Mouse (Mus musculus) CH12.LX (cell line): Measurements from ENCODE around the gene Uts2r. TPM values are rescaled to one million over a fixed set of nuclear protein-coding genes. Genes with fewer than 3 reads are reported as not detected.

Source experiments
- DNase-seq: peaks from one replicate; pipeline ENCODE4 v3.0.0-alpha.2; 2013; ENCODE audit errors: extremely low read depth
- H3K27ac ChIP-seq: 2 replicates; pipeline ENCODE4 v1.5.1; 2012; ENCODE audit warnings: low read depth, mild to moderate bottlenecking, control low read depth, moderate library complexity; ENCODE audit not compliant: insufficient read depth
- H3K27me3 ChIP-seq: replicated peaks from 2 replicates; pipeline ENCODE3; 2012; ENCODE audit warnings: inconsistent platforms
- H3K36me3 ChIP-seq, 2 experiments: replicated peaks in 1 of 2; 2 replicates each; pipeline versions ENCODE3 to v1.6.1; 2012; ENCODE audit warnings: inconsistent platforms in 1 of 2, low read length in 1 of 2, mild to moderate bottlenecking in 1 of 2, mixed read lengths in 1 of 2, moderate library complexity in 1 of 2; ENCODE audit not compliant: control insufficient read depth in 1 of 2, insufficient read depth in 1 of 2
- H3K4me1 ChIP-seq, 2 experiments: 2 replicates each; pipeline ENCODE4 v1.6.1; 2012; ENCODE audit warnings: inconsistent platforms in 1 of 2, moderate library complexity in 1 of 2; ENCODE audit not compliant: insufficient read depth in 2 of 2, control insufficient read depth in 1 of 2
- H3K4me2 ChIP-seq: 2 replicates; pipeline ENCODE4 v1.6.1; 2012; ENCODE audit warnings: low read depth, mild to moderate bottlenecking, control low read depth; ENCODE audit not compliant: poor library complexity, insufficient read depth, severe bottlenecking
- H3K4me3 ChIP-seq, 3 experiments: fragments of 150-350 bp in 1 of 3; sonication (generic) in 1 of 3; replicated peaks in 1 of 3; 2 replicates each; pipeline versions ENCODE3 to v1.5.1; 2011 to 2012; ENCODE audit warnings: low read depth in 2 of 3, low read length in 2 of 3, mild to moderate bottlenecking in 2 of 3, moderate library complexity in 2 of 3, control low read depth in 1 of 3, improper control_type of control experiment in 1 of 3, inconsistent platforms in 1 of 3, mixed read lengths in 1 of 3; ENCODE audit not compliant: poor library complexity in 1 of 3
- H3K79me2 ChIP-seq: replicated peaks from 2 replicates; pipeline ENCODE4 v1.6.1; 2012; ENCODE audit warnings: mild to moderate bottlenecking, moderate library complexity; ENCODE audit not compliant: control insufficient read depth, poor library complexity, insufficient read depth, severe bottlenecking; ENCODE audit errors: extremely low read depth
- H3K9ac ChIP-seq: 2 replicates; pipeline ENCODE4 v1.6.1; 2012; ENCODE audit warnings: low read depth, mild to moderate bottlenecking, control low read depth, moderate library complexity; ENCODE audit not compliant: insufficient read depth
- H3K9me3 ChIP-seq: replicated peaks from 2 replicates; pipeline ENCODE3; 2012; ENCODE audit warnings: low read length, inconsistent platforms, mixed read lengths
- CHD1 ChIP-seq: IDR thresholded peaks from 2 replicates; pipeline ENCODE4 v1.6.1; 2012; ENCODE audit warnings: low read depth, low read length, improper control_type of control experiment, inconsistent platforms
- CHD2 ChIP-seq: IDR thresholded peaks from 2 replicates; pipeline ENCODE4 v1.6.1; 2011; ENCODE audit warnings: low read length, improper control_type of control experiment
- CTCF ChIP-seq, 2 experiments: IDR thresholded peaks in 1 of 2; conservative IDR thresholded peaks in 1 of 2; 2 replicates each; pipeline ENCODE4 v1.5.1; 2011 to 2012; ENCODE audit warnings: low read depth in 2 of 2, low read length in 2 of 2, improper control_type of control experiment in 1 of 2, inconsistent platforms in 1 of 2, mild to moderate bottlenecking in 1 of 2, moderate library complexity in 1 of 2
- E2F4 ChIP-seq: IDR thresholded peaks from 2 replicates; pipeline ENCODE4 v1.6.1; 2011; ENCODE audit warnings: low read depth, low read length, improper control_type of control experiment; ENCODE audit not compliant: insufficient replicate concordance
- EP300 ChIP-seq: IDR thresholded peaks from 2 replicates; pipeline ENCODE4 v1.6.1; 2011; ENCODE audit warnings: low read length, improper control_type of control experiment
- GABPA ChIP-seq: IDR thresholded peaks from 2 replicates; pipeline ENCODE4 v1.6.1; 2012; ENCODE audit warnings: low read depth, low read length, improper control_type of control experiment, inconsistent platforms; ENCODE audit not compliant: insufficient replicate concordance
- JUND ChIP-seq: conservative IDR thresholded peaks from 2 replicates; pipeline ENCODE4 v1.6.1; 2011; ENCODE audit warnings: low read depth, low read length, improper control_type of control experiment
- KAT2A ChIP-seq: IDR thresholded peaks from 2 replicates; pipeline ENCODE4 v1.6.1; 2012; ENCODE audit warnings: low read length, improper control_type of control experiment, inconsistent platforms; ENCODE audit not compliant: insufficient replicate concordance
- MAX ChIP-seq: IDR thresholded peaks from 2 replicates; pipeline ENCODE4 v1.6.1; 2011; ENCODE audit warnings: low read length, improper control_type of control experiment
- MAZ ChIP-seq: IDR thresholded peaks from 2 replicates; pipeline ENCODE4 v1.6.1; 2012; ENCODE audit warnings: low read depth, mild to moderate bottlenecking, inconsistent platforms, low read length, improper control_type of control experiment, moderate library complexity
- MEF2A ChIP-seq: IDR thresholded peaks from 2 replicates; pipeline ENCODE4 v1.6.1; 2014; ENCODE audit warnings: low read depth, mild to moderate bottlenecking, inconsistent platforms, low read length, improper control_type of control experiment, borderline replicate concordance
- MYC ChIP-seq: IDR thresholded peaks from 2 replicates; pipeline ENCODE4 v1.6.1; 2011; ENCODE audit warnings: low read depth, mild to moderate bottlenecking, improper control_type of control experiment, low read length
- NELFE ChIP-seq: IDR thresholded peaks from 2 replicates; pipeline ENCODE4 v1.6.1; 2011; ENCODE audit warnings: low read depth, low read length, improper control_type of control experiment
- RCOR1 ChIP-seq: conservative IDR thresholded peaks from 2 replicates; pipeline ENCODE4 v1.6.1; 2012; ENCODE audit warnings: low read depth, mild to moderate bottlenecking, inconsistent platforms, low read length, improper control_type of control experiment
- SIN3A ChIP-seq: IDR thresholded peaks from 2 replicates; pipeline ENCODE4 v1.6.1; 2012; ENCODE audit warnings: low read length, improper control_type of control experiment, inconsistent platforms
- TBP ChIP-seq: conservative IDR thresholded peaks from 2 replicates; pipeline ENCODE4 v1.6.1; 2011; ENCODE audit warnings: low read depth, low read length, improper control_type of control experiment
- TCF12 ChIP-seq: IDR thresholded peaks from 2 replicates; pipeline ENCODE4 v1.6.1; 2014; ENCODE audit warnings: low read depth, mild to moderate bottlenecking, inconsistent platforms, low read length, improper control_type of control experiment
- UBTF ChIP-seq: IDR thresholded peaks from 2 replicates; pipeline ENCODE4 v1.6.1; 2012; ENCODE audit warnings: low read depth, mild to moderate bottlenecking, inconsistent platforms, low read length, improper control_type of control experiment, moderate library complexity
- USF2 ChIP-seq: conservative IDR thresholded peaks from 2 replicates; pipeline ENCODE4 v1.6.1; 2011; ENCODE audit warnings: low read depth, low read length, improper control_type of control experiment
- ZMIZ1 ChIP-seq: IDR thresholded peaks from 2 replicates; pipeline ENCODE4 v1.6.1; 2012; ENCODE audit warnings: low read depth, mild to moderate bottlenecking, inconsistent platforms, low read length, improper control_type of control experiment
- dilution Hi-C: fragments of 300-500 bp; cut with MboI; formaldehyde crosslinking; loops from 2 replicates; pipeline ENCODE4 v1.14.3; 2020; ENCODE audit warnings: low sequenced_read_pairs; ENCODE audit not compliant: extremely low pct_unique_long_range_greater_than_20kb, extremely low pct_ligation_motif_present
- in situ Hi-C: fragments of 300-500 bp; cut with MboI; formaldehyde crosslinking; loops from 3 replicates; pipeline ENCODE4 v1.14.3; 2019; ENCODE audit warnings: low sequenced_read_pairs, low pct_ligation_motif_present, low pct_unique_long_range_greater_than_20kb, mixed read lengths
- polyA plus RNA-seq: library from polyadenylated mRNA; unstranded; fragments of >175 nt; gene quantifications from 2 replicates; pipeline ENCODE4 v1.2.1, GENCODE M21; 2012; ENCODE audit warnings: low read depth; ENCODE audit not compliant: insufficient read length
- total RNA-seq, 2 experiments: library from RNA; depleted of rRNA; stranded (reverse); fragments of 300-350 nt in 1 of 2; fragments of >200 nt in 1 of 2; gene quantifications; 2 replicates each; pipeline ENCODE4 v1.2.3; 2012 to 2014

Gene Uts2r
- total and polyA plus RNA-seq, 3 experiments: not detected

DNA sequence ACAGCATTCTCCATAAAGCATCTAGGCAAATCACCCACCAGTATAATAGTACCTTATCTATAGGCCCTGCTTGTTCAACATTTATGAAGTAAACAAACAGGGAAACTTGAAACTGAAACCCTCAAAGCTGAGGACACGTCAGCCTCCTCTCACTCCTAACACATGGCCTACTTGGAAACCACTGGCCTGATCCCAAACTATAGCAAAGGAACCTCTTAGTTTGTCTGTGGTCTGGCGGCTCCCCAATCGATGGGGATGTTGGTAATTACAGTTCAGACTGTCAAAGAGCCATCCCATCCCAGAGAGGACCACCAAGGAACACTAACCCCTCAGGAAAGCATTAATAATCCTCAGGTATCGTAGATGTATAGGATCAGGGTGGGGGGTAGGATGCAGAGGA is 39.8 kb downstream of the Uts2r start:
- no peaks in the 10 kb centered on the region for H3K79me2 ChIP-seq
- H3K9me3 ChIP-seq: no peaks in the 10 kb centered on the region
- H3K27me3 ChIP-seq: no peaks in the 10 kb centered on the region
- peaks cover 0 to 9% of the 10 kb centered on the region in 2 experiments for H3K36me3 ChIP-seq
- peaks cover 4 to 15% of the 10 kb centered on the region in 2 experiments for H3K4me1 ChIP-seq
- TF ChIP-seq EP300 (no peak), USF2 (no peak), KAT2A (no peak), NELFE (no peak), CHD1 (no peak), MEF2A (no peak), ZMIZ1 (no peak), MAZ (no peak), GABPA (no peak)
- no peak for DNase-seq
- dilution Hi-C loops (no loop called here), in situ Hi-C loops (loop anchor here (5.0 kb wide), 1 partner anchor 138 kb away; the partner anchor contains the start of gene Sectm1b)
- H3K27ac ChIP-seq: no peak overlapping the region
- H3K4me3 ChIP-seq: no peak overlapping the region
- no peak overlapping the region for H3K4me2 ChIP-seq
- H3K9ac ChIP-seq: no peak overlapping the region

GRCm38 (mm10) chr11:121200781-121201180 is 40.7 kb downstream of the Uts2r start:
- Histone ChIP-seq H3K9ac (no peak overlapping the region), H3K27me3 (no peaks in the 10 kb centered on the region), H3K79me2 (no peaks in the 10 kb centered on the region), H3K9me3 (no peaks in the 10 kb centered on the region), H3K4me1 (peaks cover 4 to 19% of the 10 kb centered on the region in 2 experiments), H3K4me2 (no peak overlapping the region), H3K36me3 (peaks cover 0 to 7% of the 10 kb centered on the region in 2 experiments), H3K27ac (no peak overlapping the region), H3K4me3 (no peak overlapping the region)
- dilution Hi-C loops (no loop called here), in situ Hi-C loops (loop anchor here (5.0 kb wide), 1 partner anchor 138 kb away; the partner anchor contains the start of gene Sectm1b)
- no peak for DNase-seq
- TF ChIP-seq TBP (no peak), E2F4 (no peak), MAX (no peak), CHD1 (no peak), RCOR1 (no peak), NELFE (no peak), UBTF (no peak), MYC (no peak), SIN3A (no peak), TCF12 (no peak), CTCF (conservative IDR thresholded peaks at IDR 0.05 in 1 of 2, IDR thresholded peaks at IDR 0.05 in 1 of 2; ENCODE audit: low read depth in 2 of 2, low read length in 2 of 2) (no peak), EP300 (no peak), CHD2 (no peak), JUND (no peak)
